Mouse (Mus musculus) layer of hippocampus, adult 18-20 months (tissue): ENCODE results near the gene Ms4a10. TPM values are rescaled to one million over a fixed set of nuclear protein-coding genes. Genes with fewer than 3 reads are reported as not detected.

Source experiments
- DNase-seq, 2 experiments: peaks; one replicate each; pipeline ENCODE4 v3.0.0; 2022; ENCODE audit warnings: low spot score in 2 of 2
- total RNA-seq, 2 experiments: library from RNA; stranded (reverse); gene quantifications; 2 replicates each; pipeline ENCODE4 v1.2.3; 2021

Ms4a10 gene
- total RNA-seq, 2 experiments from 2014 or later, result not detected

DNA sequence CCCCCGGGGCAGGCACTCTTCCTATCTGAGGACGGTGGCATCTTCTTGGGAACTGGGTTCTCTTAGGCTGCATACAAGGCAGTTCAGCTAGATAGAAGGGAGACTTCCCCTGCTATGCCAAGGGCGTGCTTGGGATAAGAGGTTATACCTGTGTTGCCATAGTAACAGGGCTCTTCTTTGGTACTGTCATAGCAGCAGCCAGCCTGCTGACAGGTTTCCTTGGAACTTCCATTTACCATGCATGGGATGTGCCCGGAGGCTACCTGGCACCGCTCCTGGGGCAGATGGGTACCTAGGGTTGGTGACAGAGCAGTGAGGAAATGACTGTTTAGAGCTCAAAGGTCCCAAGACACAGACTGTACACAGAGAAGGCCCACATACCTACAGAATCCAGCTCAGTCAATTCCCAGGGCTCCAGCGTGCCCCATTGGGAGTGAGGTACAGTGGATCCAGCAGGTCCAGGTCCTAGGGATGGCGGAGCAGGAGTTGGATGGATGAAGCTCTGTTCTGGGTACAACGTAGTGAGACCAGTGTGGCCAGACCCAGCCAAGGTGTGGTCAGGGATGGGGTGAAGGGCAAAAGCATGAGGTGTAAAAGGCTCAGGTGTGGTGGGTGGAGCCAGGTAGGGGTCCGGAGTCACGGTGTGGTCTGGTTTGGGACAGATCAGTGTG is 56.0 kb downstream of the Ms4a10 start:
- DNase-seq, result no peak

DNA sequence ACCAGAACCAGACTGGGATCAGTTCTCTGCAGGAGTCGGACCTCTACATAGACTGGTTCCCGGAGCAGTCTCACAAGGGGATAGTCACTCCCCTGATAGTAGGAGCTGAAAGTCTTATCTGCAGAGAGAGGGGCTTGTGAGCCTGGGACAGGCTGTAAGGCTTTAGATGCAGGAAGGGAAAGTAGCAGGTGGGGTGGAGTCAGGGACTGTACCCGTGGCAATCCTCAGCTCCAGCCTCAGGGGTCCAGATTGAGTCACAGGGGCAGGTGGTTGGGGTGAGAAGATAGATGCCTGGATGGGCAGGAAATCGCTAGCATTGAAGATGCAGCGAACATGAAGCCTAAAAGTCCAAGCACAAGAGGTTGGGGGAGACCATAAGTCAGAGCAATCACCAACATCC is 58.0 kb downstream of the Ms4a10 start:
- DNase-seq, result no peak

GRCm38 (mm10) chr19:10914870-10915269 is 59.6 kb downstream of the Ms4a10 start:
- DNase-seq, result no peak

DNA sequence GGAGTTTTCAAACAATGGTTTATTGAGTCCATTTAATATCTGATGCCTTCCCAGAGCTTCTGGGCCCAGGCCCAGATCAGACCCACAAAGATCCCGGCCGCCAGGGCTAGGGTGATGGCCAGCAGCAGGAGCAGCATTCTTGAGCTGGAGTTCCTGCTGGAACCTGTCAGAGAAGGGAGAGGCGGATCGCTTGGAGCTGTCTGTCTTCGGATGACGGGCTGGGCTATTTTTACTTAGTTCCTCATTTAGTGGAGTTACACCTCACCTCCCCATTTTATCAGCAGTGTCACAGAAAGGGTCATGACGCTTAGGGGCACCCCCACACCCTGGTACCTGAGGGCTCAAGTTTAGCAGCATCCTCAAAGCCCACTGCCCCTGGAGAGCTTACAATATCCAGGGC is 60.2 kb downstream of the Ms4a10 start:
- DNase-seq, result no peak

Other genes starting within 250 kb of the Ms4a10 start
- not detected for gene Cd5, start 235.7 kb downstream of the Ms4a10 start, total RNA-seq
- gene Cd6, start 144.6 kb downstream of the Ms4a10 start, total RNA-seq, result under 1 TPM in 1 of 2 experiments, not detected in 1; 0.57 TPM
- gene Slc15a3, start 134.9 kb downstream of the Ms4a10 start, total RNA-seq, result 1 to 10 TPM in 1 of 2 experiments, under 1 TPM in 1; 0.89 to 1.4 TPM
- gene Tmem132a, start 104.7 kb downstream of the Ms4a10 start, total RNA-seq, result 100 to 1,000 TPM; 148 to 178 TPM
- 10 to 100 TPM; 46.9 to 51.0 TPM for gene Tmem109, start 92.7 kb downstream of the Ms4a10 start, total RNA-seq
- 100 to 1,000 TPM; 197 to 217 TPM for gene Prpf19, start 79.4 kb downstream of the Ms4a10 start, total RNA-seq
- not detected for gene Zp1, start 54.0 kb downstream of the Ms4a10 start, total RNA-seq
- gene Ptgdr2, start 37.5 kb downstream of the Ms4a10 start, total RNA-seq, result under 1 TPM; 0.12 to 0.23 TPM
- 1 to 10 TPM; 8.2 to 8.5 TPM for gene Ccdc86, start 25.4 kb downstream of the Ms4a10 start, total RNA-seq
- gene Ms4a15, start 18.6 kb upstream of the Ms4a10 start, total RNA-seq, result not detected
- gene Ms4a18, start 43.4 kb upstream of the Ms4a10 start, total RNA-seq, result not detected
- gene Ms4a8a, start 106.4 kb upstream of the Ms4a10 start, total RNA-seq, result under 1 TPM in 1 of 2 experiments, not detected in 1; 0.30 TPM
- gene 1700017D01Rik, start 156.2 kb upstream of the Ms4a10 start, total RNA-seq, result not detected
- not detected for gene 1700025F22Rik, start 190.7 kb upstream of the Ms4a10 start, total RNA-seq
- not detected for gene Ms4a13, start 222.1 kb upstream of the Ms4a10 start, total RNA-seq